Mouse (Mus musculus): ENCODE measurements at regions not wholly inside any gene's neighbourhood (a gene's known extent, or its start where the extent isn't known, plus 50 kb on each side); places are given as distances from the start of the nearest gene placed in this dataset.

- in situ Hi-C loops (cut with MboI, MseI), result no loop called here
Observed at GRCm38 (mm10) chr15:11774717-11775116, 132.4 kb downstream of the Npr3 start.

- in situ Hi-C loops (cut with MboI, MseI), result no loop called here
Observed at GRCm38 (mm10) chr15:11770596-11770995, 136.5 kb downstream of the Npr3 start.

- in situ Hi-C loops (cut with MboI, MseI), result no loop called here
Observed at GRCm38 (mm10) chr15:11757963-11758362, 149.1 kb downstream of the Npr3 start.

- in situ Hi-C loops (cut with MboI, MseI), result no loop called here
Observed at GRCm38 (mm10) chr15:11756786-11757185, 150.3 kb downstream of the Npr3 start.

- in situ Hi-C loops (cut with MboI, MseI), result no loop called here
Observed at GRCm38 (mm10) chr15:11753216-11753615, 153.9 kb downstream of the Npr3 start.

- in situ Hi-C loops (cut with MboI, MseI), result no loop called here
Observed at GRCm38 (mm10) chr15:11750893-11751292, 156.2 kb downstream of the Npr3 start.

- in situ Hi-C loops (cut with MboI, MseI), result no loop called here
Observed at GRCm38 (mm10) chr15:11749509-11749908, 157.6 kb downstream of the Npr3 start.

GRCm38 (mm10) chr15:11748306-11748705 lies 158.8 kb downstream of the Npr3 start:
- in situ Hi-C loops (cut with MboI, MseI), result no loop called here

GRCm38 (mm10) chr15:11746754-11747153 lies 160.3 kb downstream of the Npr3 start:
- in situ Hi-C loops (cut with MboI, MseI), result no loop called here

GRCm38 (mm10) chr15:11745629-11746372 lies 161.3 kb downstream of the Npr3 start:
- in situ Hi-C loops (cut with MboI, MseI), result no loop called here

- in situ Hi-C loops (cut with MboI, MseI), result no loop called here
Observed at GRCm38 (mm10) chr15:11744903-11745302, 162.2 kb downstream of the Npr3 start.

- in situ Hi-C loops (cut with MboI, MseI), result no loop called here
Observed at GRCm38 (mm10) chr15:11744296-11744695, 162.8 kb downstream of the Npr3 start.

- in situ Hi-C loops (cut with MboI, MseI), result no loop called here
Observed at GRCm38 (mm10) chr15:11742820-11743219, 164.3 kb downstream of the Npr3 start.

- in situ Hi-C loops (cut with MboI, MseI), result no loop called here
Observed at GRCm38 (mm10) chr15:11742346-11742729, 164.7 kb downstream of the Npr3 start.

- in situ Hi-C loops (cut with MboI, MseI), result no loop called here
Observed at GRCm38 (mm10) chr15:11741598-11742345, 165.3 kb downstream of the Npr3 start.

GRCm38 (mm10) chr15:11737436-11738000 lies 169.6 kb downstream of the Npr3 start:
- in situ Hi-C loops (cut with MboI, MseI), result no loop called here

GRCm38 (mm10) chr15:11734639-11735265 lies 172.3 kb downstream of the Npr3 start:
- in situ Hi-C loops (cut with MboI, MseI), result no loop called here

GRCm38 (mm10) chr15:11729381-11729780 lies 177.7 kb downstream of the Npr3 start:
- in situ Hi-C loops (cut with MboI, MseI), result no loop called here

- in situ Hi-C loops (cut with MboI, MseI), result no loop called here
Observed at GRCm38 (mm10) chr15:11725620-11726530, 181.2 kb downstream of the Npr3 start.

- in situ Hi-C loops (cut with MboI, MseI), result no loop called here
Observed at GRCm38 (mm10) chr15:11720645-11721044, 186.4 kb downstream of the Npr3 start.

- in situ Hi-C loops (cut with MboI, MseI), result no loop called here
Observed at GRCm38 (mm10) chr15:11716168-11716842, 190.8 kb downstream of the Npr3 start.

Measured in regulatory T cell (primary cell).